Mouse (Mus musculus) kidney, adult 2 months (tissue): ENCODE measurements around the gene Slit1.

Source experiments
- CTCF ChIP-seq: fragments of 200-500 bp; conservative IDR thresholded peaks from 2 replicates; pipeline ENCODE4 v1.5.1; 2011; ENCODE audit warnings: low read depth, mild to moderate bottlenecking, control low read depth, low read length, moderate library complexity, mixed read lengths; ENCODE audit not compliant: insufficient read depth, insufficient read length
- POLR2A ChIP-seq: fragments of 200-500 bp; IDR thresholded peaks from one replicate; pipeline ENCODE4 v1.6.1; 2011; ENCODE audit warnings: low read depth, low read length, control low read depth

- TF ChIP-seq POLR2A (no peak), CTCF (no peak)
These were observed 16.3 kb upstream of the Slit1 start for GRCm38 (mm10) chr19:41759765-41760164.
